Mouse (Mus musculus): ENCODE results near the gene Ptk7. TPM values are rescaled to one million over a fixed set of nuclear protein-coding genes. Genes with fewer than 3 reads are reported as not detected.

The Ptk7 gene
- polyA plus RNA-seq, 1 experiment from 2014 or later: 16.0 TPM

GRCm38 (mm10) chr17:46647279-46647678, 18.0 kb upstream of the Ptk7 start:
- no peaks in the 10 kb centered on the region for H3K27me3 ChIP-seq (ENCODE audit: control insufficient read depth, insufficient read depth, low read length)
- H3K27ac ChIP-seq (ENCODE audit: low read depth, low read length): no peak overlapping the region
- peaks cover 12% of the 10 kb centered on the region; the same call in 1 of the 2 replicates for H3K4me1 ChIP-seq (replicated peaks; ENCODE audit: control insufficient read depth, insufficient read depth, low read length)
- H3K4me2 ChIP-seq (replicated peaks; ENCODE audit: low read depth, low read length): no peak overlapping the region
- 0 out of 2 replicates have a peak, but pooled peaks cover 3% of the 10 kb centered on the region for H3K36me3 ChIP-seq (ENCODE audit: control insufficient read depth, insufficient read depth, low read length)
- ATAC-seq (ENCODE audit: low FRiP score): no peak
- no peak overlapping the region for H3K4me3 ChIP-seq (ENCODE audit: low read depth, low read length)
- no peaks in the 10 kb centered on the region for H3K9me3 ChIP-seq (ENCODE audit: control insufficient read depth, low read length)
- no peak for DNase-seq (ENCODE audit: low spot score)
- no peak overlapping the region for H3K9ac ChIP-seq (ENCODE audit: low read depth, low read length)
- WGBS: 88% methylated on average over 7 of the region's 7 CpGs

- no peak; the same call in 1 of the 2 replicates for ATAC-seq (ENCODE audit: low FRiP score)
These were observed 17.0 kb upstream of the Ptk7 start for GRCm38 (mm10) chr17:46646322-46646662.

GRCm38 (mm10) chr17:46645561-46646321, 16.4 kb upstream of the Ptk7 start, which contains the start of the genes Klc4 and Mrpl2:
Gene Klc4 (minus strand): TSS chr17:46646022.
Gene Mrpl2 (plus strand): TSS chr17:46646229.
- no peaks in the 10 kb centered on the region for H3K9me3 ChIP-seq (ENCODE audit: control insufficient read depth, low read length)
- peak; percentile 100 for DNase-seq (ENCODE audit: low spot score)
- H3K36me3 ChIP-seq (ENCODE audit: control insufficient read depth, insufficient read depth, low read length): 0 out of 2 replicates have a peak, but pooled peaks cover 3% of the 10 kb centered on the region
- H3K4me3 ChIP-seq (ENCODE audit: low read depth, low read length): peak within 1 kb of the TSS; percentile 59
- WGBS: under 1% methylated on average over 53 of the region's 53 CpGs
- H3K4me1 ChIP-seq (replicated peaks; ENCODE audit: control insufficient read depth, insufficient read depth, low read length): 0 out of 2 replicates have a peak, but pooled peaks cover 2% of the 10 kb centered on the region
- peak within 1 kb of the TSS; percentile 80 for H3K4me2 ChIP-seq (replicated peaks; ENCODE audit: low read depth, low read length)
- no peaks in the 10 kb centered on the region for H3K27me3 ChIP-seq (ENCODE audit: control insufficient read depth, insufficient read depth, low read length)
- H3K27ac ChIP-seq (ENCODE audit: low read depth, low read length): peak within 1 kb of the TSS; percentile 42; the same call in 1 of the 2 replicates
- peak; percentile 69 for ATAC-seq (ENCODE audit: low FRiP score)
- H3K9ac ChIP-seq (ENCODE audit: low read depth, low read length): peak within 1 kb of the TSS; percentile 57

More at GRCm38 (mm10) chr17:46646322-46646662, 17.0 kb upstream of the Ptk7 start:
- Histone ChIP-seq H3K4me1 (replicated peaks; ENCODE audit: control insufficient read depth, insufficient read depth, low read length) (peaks cover 6% of the 10 kb centered on the region; the same call in 1 of the 2 replicates), H3K27me3 (ENCODE audit: control insufficient read depth, insufficient read depth, low read length) (no peaks in the 10 kb centered on the region), H3K4me2 (replicated peaks; ENCODE audit: low read depth, low read length) (peak overlapping the region; percentile 80), H3K9me3 (ENCODE audit: control insufficient read depth, low read length) (no peaks in the 10 kb centered on the region), H3K27ac (ENCODE audit: low read depth, low read length) (peak overlapping the region; percentile 42; the same call in 1 of the 2 replicates), H3K36me3 (ENCODE audit: control insufficient read depth, insufficient read depth, low read length) (0 out of 2 replicates have a peak, but pooled peaks cover 3% of the 10 kb centered on the region), H3K9ac (ENCODE audit: low read depth, low read length) (peak overlapping the region; percentile 57), H3K4me3 (ENCODE audit: low read depth, low read length) (peak overlapping the region; percentile 59)
- no peak for DNase-seq (ENCODE audit: low spot score)
- WGBS: under 1% methylated on average over 19 of the region's 19 CpGs

- 0 out of 2 replicates have a peak, but pooled peaks cover 2% of the 10 kb centered on the region for H3K4me1 ChIP-seq (replicated peaks; ENCODE audit: control insufficient read depth, insufficient read depth, low read length)
- no peak for DNase-seq (ENCODE audit: low spot score)
- 0 out of 2 replicates have a peak, but pooled peaks have one; percentile 8 for ATAC-seq (ENCODE audit: low FRiP score)
- H3K4me2 ChIP-seq (replicated peaks; ENCODE audit: low read depth, low read length): peak overlapping the region; percentile 64
- WGBS: 17% methylated on average over 11 of the region's 11 CpGs
- 0 out of 2 replicates have a peak, but pooled peaks cover 4% of the 10 kb centered on the region for H3K36me3 ChIP-seq (ENCODE audit: control insufficient read depth, insufficient read depth, low read length)
- H3K9ac ChIP-seq (ENCODE audit: low read depth, low read length): peak overlapping the region; percentile 57
- no peaks in the 10 kb centered on the region for H3K9me3 ChIP-seq (ENCODE audit: control insufficient read depth, low read length)
- H3K4me3 ChIP-seq (ENCODE audit: low read depth, low read length): peak overlapping the region; percentile 59
- H3K27ac ChIP-seq (ENCODE audit: low read depth, low read length): no peak overlapping the region
- H3K27me3 ChIP-seq (ENCODE audit: control insufficient read depth, insufficient read depth, low read length): no peaks in the 10 kb centered on the region
These were observed 15.7 kb upstream of the Ptk7 start for GRCm38 (mm10) chr17:46644916-46645475.

- Histone ChIP-seq H3K9me3 (ENCODE audit: control insufficient read depth, low read length) (no peaks in the 10 kb centered on the region), H3K36me3 (ENCODE audit: control insufficient read depth, insufficient read depth, low read length) (0 out of 2 replicates have a peak, but pooled peaks cover 6% of the 10 kb centered on the region), H3K4me1 (replicated peaks; ENCODE audit: control insufficient read depth, insufficient read depth, low read length) (no peaks in the 10 kb centered on the region), H3K9ac (ENCODE audit: low read depth, low read length) (0 out of 2 replicates have a peak overlapping the region, but pooled peaks have one; percentile 19), H3K4me2 (replicated peaks; ENCODE audit: low read depth, low read length) (0 out of 2 replicates have a peak overlapping the region, but pooled peaks have one; percentile 6), H3K4me3 (ENCODE audit: low read depth, low read length) (no peak overlapping the region), H3K27ac (ENCODE audit: low read depth, low read length) (no peak overlapping the region), H3K27me3 (ENCODE audit: control insufficient read depth, insufficient read depth, low read length) (no peaks in the 10 kb centered on the region)
- ATAC-seq (ENCODE audit: low FRiP score): no peak
- 89% methylated on average over 12 of the region's 12 CpGs for WGBS
- no peak for DNase-seq (ENCODE audit: low spot score)
These were observed 15.0 kb upstream of the Ptk7 start for GRCm38 (mm10) chr17:46644152-46644805.

GRCm38 (mm10) chr17:46642060-46642459, 12.8 kb upstream of the Ptk7 start:
- no peaks in the 10 kb centered on the region for H3K27me3 ChIP-seq (ENCODE audit: control insufficient read depth, insufficient read depth, low read length)
- no peaks in the 10 kb centered on the region for H3K4me1 ChIP-seq (replicated peaks; ENCODE audit: control insufficient read depth, insufficient read depth, low read length)
- no peak overlapping the region for H3K27ac ChIP-seq (ENCODE audit: low read depth, low read length)
- H3K9me3 ChIP-seq (ENCODE audit: control insufficient read depth, low read length): no peaks in the 10 kb centered on the region
- DNase-seq (ENCODE audit: low spot score) (no peak), ATAC-seq (ENCODE audit: low FRiP score) (no peak)
- 0 out of 2 replicates have a peak, but pooled peaks cover 3% of the 10 kb centered on the region for H3K36me3 ChIP-seq (ENCODE audit: control insufficient read depth, insufficient read depth, low read length)
- no peak overlapping the region for H3K9ac ChIP-seq (ENCODE audit: low read depth, low read length)
- H3K4me2 ChIP-seq (replicated peaks; ENCODE audit: low read depth, low read length): no peak overlapping the region
- 91% methylated on average over 17 of the region's 17 CpGs for WGBS
- H3K4me3 ChIP-seq (ENCODE audit: low read depth, low read length): no peak overlapping the region

- Histone ChIP-seq H3K4me3 (ENCODE audit: low read depth, low read length) (no peak overlapping the region), H3K27ac (ENCODE audit: low read depth, low read length) (no peak overlapping the region), H3K4me2 (replicated peaks; ENCODE audit: low read depth, low read length) (no peak overlapping the region), H3K9me3 (ENCODE audit: control insufficient read depth, low read length) (no peaks in the 10 kb centered on the region), H3K9ac (ENCODE audit: low read depth, low read length) (no peak overlapping the region), H3K4me1 (replicated peaks; ENCODE audit: control insufficient read depth, insufficient read depth, low read length) (no peaks in the 10 kb centered on the region), H3K27me3 (ENCODE audit: control insufficient read depth, insufficient read depth, low read length) (no peaks in the 10 kb centered on the region), H3K36me3 (ENCODE audit: control insufficient read depth, insufficient read depth, low read length) (0 out of 2 replicates have a peak, but pooled peaks cover 3% of the 10 kb centered on the region)
- DNase-seq (ENCODE audit: low spot score) (no peak), ATAC-seq (ENCODE audit: low FRiP score) (no peak)
- WGBS: 77% methylated on average over 9 of the region's 9 CpGs
These were observed 10.6 kb upstream of the Ptk7 start for GRCm38 (mm10) chr17:46639929-46640328.

- no peak overlapping the region for H3K4me3 ChIP-seq (ENCODE audit: low read depth, low read length)
- H3K36me3 ChIP-seq (ENCODE audit: control insufficient read depth, insufficient read depth, low read length): 0 out of 2 replicates have a peak, but pooled peaks cover 3% of the 10 kb centered on the region
- no peaks in the 10 kb centered on the region for H3K4me1 ChIP-seq (replicated peaks; ENCODE audit: control insufficient read depth, insufficient read depth, low read length)
- DNase-seq (ENCODE audit: low spot score): peak; percentile 71
- H3K9me3 ChIP-seq (ENCODE audit: control insufficient read depth, low read length): no peaks in the 10 kb centered on the region
- no peak overlapping the region for H3K27ac ChIP-seq (ENCODE audit: low read depth, low read length)
- H3K27me3 ChIP-seq (ENCODE audit: control insufficient read depth, insufficient read depth, low read length): no peaks in the 10 kb centered on the region
- H3K9ac ChIP-seq (ENCODE audit: low read depth, low read length): no peak overlapping the region
- H3K4me2 ChIP-seq (replicated peaks; ENCODE audit: low read depth, low read length): no peak overlapping the region
- WGBS: 27% methylated on average over 14 of the region's 15 CpGs
- ATAC-seq (ENCODE audit: low FRiP score): peak; percentile 40
These were observed 7.7 kb upstream of the Ptk7 start for GRCm38 (mm10) chr17:46636831-46637523.
